In genomic region chr10:3411222-3411621, GRCm38 (mm10) we compare ENCODE assay signal across 19 mouse cellular contexts. TPM values are rescaled to one million over a fixed set of nuclear protein-coding genes. Genes with fewer than 3 reads are reported as not detected.
DNase-seq lines count a peak whose midpoint lies in the region; ATAC-seq and TF ChIP-seq lines count a peak whose summit lies in the region.
"Had no signal": no experiment of that assay in that cellular context is flagged by ENCODE, and none has a peak within 500 bp of the region (broad histone marks: within the 10 kb centered on the region; RNA-seq: fewer than 3 reads in every experiment).

No protein-coding gene starts in this region.

- peak; percentile 64 for ATAC-seq in forebrain, embryonic 15.5 days (replicated peaks)
- no peak for ATAC-seq in heart, postnatal 0 days (ENCODE audit: insufficient read depth, low read depth)
- no peak for ATAC-seq in midbrain, postnatal 0 days (ENCODE audit: low FRiP score)
- no peak for ATAC-seq in midbrain, embryonic 15.5 days (replicated peaks)
- ATAC-seq: activated CD4-positive, CD25-positive, alpha-beta regulatory T cell, adult 4 months; inflammation-experienced regulatory T-cells, adult 6 months; lung, postnatal 0 days; midbrain, embryonic 13.5 days; Patski had no signal

- H3K27ac ChIP-seq in forebrain, embryonic 15.5 days (replicated peaks), result no peak overlapping the region; the same call in 1 of the 2 replicates
- no peak overlapping the region for H3K27ac ChIP-seq in forebrain, embryonic 10.5 days
- peak overlapping the region; percentile 16; the same call in 1 of the 2 replicates for H3K27ac ChIP-seq in heart, postnatal 0 days (ENCODE audit: low read depth)
- H3K27ac ChIP-seq in midbrain, postnatal 0 days (ENCODE audit: low read depth, low read length), result no peak overlapping the region
- no peak overlapping the region for H3K27ac ChIP-seq in midbrain, embryonic 15.5 days
- H3K27ac ChIP-seq: embryonic facial prominence, embryonic 12.5 days; liver, embryonic 15.5 days; midbrain, embryonic 13.5 days had no signal

- WGBS in forebrain, embryonic 15.5 days, result 55% methylated on average over 3 of the region's 3 CpGs
- 79% methylated on average over 3 of the region's 3 CpGs for WGBS in forebrain, embryonic 10.5 days
- WGBS in heart, postnatal 0 days, result 44% methylated on average over 3 of the region's 3 CpGs
- WGBS in midbrain, postnatal 0 days, result 64% methylated on average over 3 of the region's 3 CpGs
- WGBS in midbrain, embryonic 15.5 days, result 69% methylated on average over 3 of the region's 3 CpGs

- no peak overlapping the region for H3K9ac ChIP-seq in forebrain, embryonic 15.5 days (replicated peaks)
- H3K9ac ChIP-seq in heart, postnatal 0 days (replicated peaks; ENCODE audit: low read depth, low read length), result no peak overlapping the region
- no peak overlapping the region for H3K9ac ChIP-seq in midbrain, postnatal 0 days (replicated peaks; ENCODE audit: low read length, poor library complexity, severe bottlenecking)
- no peak overlapping the region for H3K9ac ChIP-seq in midbrain, embryonic 15.5 days
- H3K9ac ChIP-seq: embryonic facial prominence, embryonic 12.5 days; liver, embryonic 15.5 days; midbrain, embryonic 13.5 days had no signal

- 0 out of 2 replicates have a peak, but pooled peaks cover 3% of the 10 kb centered on the region for H3K4me1 ChIP-seq in forebrain, embryonic 15.5 days
- no peaks in the 10 kb centered on the region for H3K4me1 ChIP-seq in forebrain, embryonic 10.5 days
- H3K4me1 ChIP-seq in heart, postnatal 0 days (ENCODE audit: control insufficient read depth, insufficient read depth), result peaks cover 72% of the 10 kb centered on the region
- H3K4me1 ChIP-seq in midbrain, postnatal 0 days (ENCODE audit: insufficient read depth, low read length), result no peaks in the 10 kb centered on the region
- H3K4me1 ChIP-seq in midbrain, embryonic 15.5 days, result peaks cover 5% of the 10 kb centered on the region; the same call in 1 of the 2 replicates
- H3K4me1 ChIP-seq: liver, embryonic 15.5 days had no signal

- H3K4me3 ChIP-seq in forebrain, embryonic 15.5 days, result no peak overlapping the region
- no peak overlapping the region for H3K4me3 ChIP-seq in forebrain, embryonic 10.5 days
- no peak overlapping the region for H3K4me3 ChIP-seq in heart, postnatal 0 days (ENCODE audit: low read depth, low read length)
- no peak overlapping the region for H3K4me3 ChIP-seq in midbrain, postnatal 0 days (ENCODE audit: low read depth, low read length)
- H3K4me3 ChIP-seq in midbrain, embryonic 15.5 days, result no peak overlapping the region
- H3K4me3 ChIP-seq: embryonic facial prominence, embryonic 12.5 days; liver, embryonic 15.5 days; midbrain, embryonic 13.5 days had no signal

- no peak for TF ChIP-seq EP300 in heart, postnatal 0 days (IDR thresholded peaks at IDR 0.05; ENCODE audit: low read depth)

- no peaks in the 10 kb centered on the region for H3K27me3 ChIP-seq in forebrain, embryonic 15.5 days
- no peaks in the 10 kb centered on the region for H3K27me3 ChIP-seq in forebrain, embryonic 10.5 days (ENCODE audit: poor library complexity, severe bottlenecking)
- no peaks in the 10 kb centered on the region for H3K27me3 ChIP-seq in heart, postnatal 0 days (ENCODE audit: control insufficient read depth, insufficient read depth, low read length)
- no peaks in the 10 kb centered on the region for H3K27me3 ChIP-seq in midbrain, postnatal 0 days (ENCODE audit: insufficient read depth, low read length)
- no peaks in the 10 kb centered on the region for H3K27me3 ChIP-seq in midbrain, embryonic 15.5 days (replicated peaks)
- H3K27me3 ChIP-seq: embryonic facial prominence, embryonic 12.5 days; liver, embryonic 15.5 days; midbrain, embryonic 13.5 days; Patski had no signal

- H3K9me3 ChIP-seq in forebrain, embryonic 15.5 days, result no peaks in the 10 kb centered on the region
- no peaks in the 10 kb centered on the region; the same call in 1 of the 2 replicates for H3K9me3 ChIP-seq in forebrain, embryonic 10.5 days
- H3K9me3 ChIP-seq in heart, postnatal 0 days (replicated peaks; ENCODE audit: control insufficient read depth, low read length), result no peaks in the 10 kb centered on the region
- H3K9me3 ChIP-seq in midbrain, postnatal 0 days (ENCODE audit: low read length), result no peaks in the 10 kb centered on the region
- H3K9me3 ChIP-seq in midbrain, embryonic 15.5 days, result no peaks in the 10 kb centered on the region
- H3K9me3 ChIP-seq: embryonic facial prominence, embryonic 12.5 days; liver, embryonic 15.5 days; midbrain, embryonic 13.5 days had no signal

- H3K36me3 ChIP-seq in forebrain, embryonic 15.5 days, result no peaks in the 10 kb centered on the region
- H3K36me3 ChIP-seq in forebrain, embryonic 10.5 days (replicated peaks), result no peaks in the 10 kb centered on the region
- no peaks in the 10 kb centered on the region for H3K36me3 ChIP-seq in heart, postnatal 0 days (replicated peaks; ENCODE audit: control insufficient read depth, insufficient read depth, low read length)
- H3K36me3 ChIP-seq in midbrain, postnatal 0 days (ENCODE audit: insufficient read depth, low read length), result no peaks in the 10 kb centered on the region; the same call in 1 of the 2 replicates
- no peaks in the 10 kb centered on the region for H3K36me3 ChIP-seq in midbrain, embryonic 15.5 days (replicated peaks)
- H3K36me3 ChIP-seq: embryonic facial prominence, embryonic 12.5 days; liver, embryonic 15.5 days; midbrain, embryonic 13.5 days had no signal

- no peak for TF ChIP-seq CTCF in heart, postnatal 0 days (IDR thresholded peaks at IDR 0.05; ENCODE audit: low read depth)
- TF ChIP-seq CTCF in midbrain, postnatal 0 days (IDR thresholded peaks at IDR 0.05), result no peak

- DNase-seq in forebrain, embryonic 10.5 days (ENCODE audit: extremely low spot score, low spot score), result no peak
- no peak for DNase-seq in heart, postnatal 0 days (ENCODE audit: low spot score)
- no peak for DNase-seq in heart, adult 8-10 months (ENCODE audit: low spot score)
- DNase-seq in midbrain, postnatal 0 days (ENCODE audit: low spot score), result peak; percentile 77
- DNase-seq in ovary, postnatal 14 days (ENCODE audit: low spot score), result no peak
- DNase-seq: adrenal gland, postnatal 14 days; kidney, adult 8-10 months; kidney, postnatal 25 days had no signal

- no peak overlapping the region for H3K4me2 ChIP-seq in forebrain, embryonic 15.5 days (replicated peaks)
- no peak overlapping the region for H3K4me2 ChIP-seq in heart, postnatal 0 days (ENCODE audit: low read depth, low read length)
- no peak overlapping the region for H3K4me2 ChIP-seq in midbrain, postnatal 0 days (ENCODE audit: low read depth, low read length, poor library complexity, severe bottlenecking)
- H3K4me2 ChIP-seq in midbrain, embryonic 15.5 days, result no peak overlapping the region
- H3K4me2 ChIP-seq: embryonic facial prominence, embryonic 12.5 days; liver, embryonic 15.5 days; midbrain, embryonic 13.5 days had no signal

RNA-seq across cellular contexts. Expression of gene Ppp1r14c, which starts 45.4 kb away (rescaled TPM):
- 63.0 and 64.4 TPM in 2 replicates for polyA plus RNA-seq in forebrain, embryonic 15.5 days (2015; fragmentation: Nextera tagmentation; extraction: Ambion mirVana)
- 1.3 and 1.5 TPM in 2 replicates for polyA plus RNA-seq in forebrain, embryonic 10.5 days (2016; fragmentation: Nextera tagmentation; extraction: Ambion mirVana)
- 269 and 288 TPM in 2 replicates for total RNA-seq in heart, postnatal 0 days (2014; rRNA removed; ENCODE audit: low replicate concordance)
- polyA plus RNA-seq in heart, postnatal 0 days (2015; fragmentation: Nextera tagmentation; extraction: Ambion mirVana), result 325 and 334 TPM in 2 replicates
- total RNA-seq in heart, adult 8-10 months (2022), result 100 to 1,000 TPM; 108 to 192 (median 161) TPM
- 62.1 and 66.5 TPM in 2 replicates for total RNA-seq in midbrain, postnatal 0 days (2014; rRNA removed)
- 70.3 and 72.1 TPM in 2 replicates for polyA plus RNA-seq in midbrain, postnatal 0 days (2015; fragmentation: Nextera tagmentation; extraction: Ambion mirVana)
- 44.7 and 46.6 TPM in 2 replicates for polyA plus RNA-seq in midbrain, embryonic 15.5 days (2015; fragmentation: Nextera tagmentation; extraction: Ambion mirVana)
- total RNA-seq: granulocyte monocyte progenitor cell, adult 5-6 weeks; megakaryocyte progenitor cell, adult 5-6 weeks had no signal
- polyA plus RNA-seq: activated CD4-positive, CD25-positive, alpha-beta regulatory T cell, adult 4 months had no signal

Comparison
In these comparisons a context has a peak if more than half of its experiments do, and no peak if none do; other contexts are left out.
1. RNA of gene Ppp1r14c, which starts 45.4 kb away (polyA plus RNA-seq): 325 to 334 TPM in heart, postnatal 0 days, 70.3 to 72.1 TPM in midbrain, postnatal 0 days, 63.0 to 64.4 TPM in forebrain, embryonic 15.5 days and 44.7 to 46.6 TPM in midbrain, embryonic 15.5 days; 1.3 to 1.5 TPM in forebrain, embryonic 10.5 days; every median in the first group is over 10 times any median in the second.